Comparison of ENCODE assay signal across 8 mouse cellular contexts in genomic region chr19:5692086-5692912, GRCm38 (mm10). TPM values are rescaled to one million over a fixed set of nuclear protein-coding genes. Genes with fewer than 3 reads are reported as not detected.
A peak's percentile ranks its signal among the peaks of the same experiment; 100 is the strongest.
DNase-seq lines count a peak whose midpoint lies in the region; ATAC-seq lines count a peak whose summit lies in the region.

No protein-coding gene starts in this region.

- H3K27ac ChIP-seq in forebrain, embryonic 11.5 days (ENCODE audit: low read depth, low read length), result no peak overlapping the region
- H3K27ac ChIP-seq in hindbrain, embryonic 12.5 days, result peak overlapping the region; percentile 49
- peak overlapping the region; percentile 65; the same call in 1 of the 2 replicates for H3K27ac ChIP-seq in limb, embryonic 15.5 days
- H3K27ac ChIP-seq in midbrain, embryonic 15.5 days, result no peak overlapping the region

- H3K9ac ChIP-seq in forebrain, embryonic 11.5 days (ENCODE audit: low read length), result peak overlapping the region; percentile 43
- H3K9ac ChIP-seq in hindbrain, embryonic 12.5 days, result peak overlapping the region; percentile 60
- peak overlapping the region; percentile 31 for H3K9ac ChIP-seq in limb, embryonic 15.5 days
- H3K9ac ChIP-seq in midbrain, embryonic 15.5 days, result peak overlapping the region; percentile 19; the same call in 1 of the 2 replicates

- H3K4me1 ChIP-seq in forebrain, embryonic 11.5 days (replicated peaks; ENCODE audit: control insufficient read depth, insufficient read depth, low read length), result peaks cover 36% of the 10 kb centered on the region
- peaks cover 64% of the 10 kb centered on the region for H3K4me1 ChIP-seq in hindbrain, embryonic 12.5 days
- H3K4me1 ChIP-seq in limb, embryonic 15.5 days, result peaks cover 55% of the 10 kb centered on the region
- peaks cover 57% of the 10 kb centered on the region for H3K4me1 ChIP-seq in midbrain, embryonic 15.5 days

- 78% methylated on average over 10 of the region's 10 CpGs for WGBS in forebrain, embryonic 11.5 days
- 66% methylated on average over 10 of the region's 10 CpGs for WGBS in hindbrain, embryonic 12.5 days
- 57% methylated on average over 10 of the region's 10 CpGs for WGBS in limb, embryonic 15.5 days
- 60% methylated on average over 10 of the region's 10 CpGs for WGBS in midbrain, embryonic 15.5 days

- no peak for ATAC-seq in forebrain, embryonic 11.5 days (replicated peaks; ENCODE audit: low FRiP score)
- ATAC-seq in hindbrain, embryonic 12.5 days (ENCODE audit: low FRiP score), result no peak
- no peak for ATAC-seq in limb, embryonic 15.5 days (ENCODE audit: insufficient number of reproducible peaks, low FRiP score, low TSS enrichment, low read depth)
- no peak for ATAC-seq in midbrain, embryonic 15.5 days (replicated peaks)

- peaks cover 1% of the 10 kb centered on the region; the same call in 1 of the 2 replicates for H3K36me3 ChIP-seq in forebrain, embryonic 11.5 days (ENCODE audit: control insufficient read depth, insufficient read depth, low read length)
- peaks cover 44% of the 10 kb centered on the region for H3K36me3 ChIP-seq in hindbrain, embryonic 12.5 days
- H3K36me3 ChIP-seq in limb, embryonic 15.5 days, result peaks cover 53% of the 10 kb centered on the region
- no peaks in the 10 kb centered on the region; the same call in 1 of the 2 replicates for H3K36me3 ChIP-seq in midbrain, embryonic 15.5 days (replicated peaks)

- no peaks in the 10 kb centered on the region for H3K9me3 ChIP-seq in forebrain, embryonic 11.5 days (ENCODE audit: control insufficient read depth, low read length)
- no peaks in the 10 kb centered on the region for H3K9me3 ChIP-seq in hindbrain, embryonic 12.5 days (replicated peaks)
- H3K9me3 ChIP-seq in limb, embryonic 15.5 days, result no peaks in the 10 kb centered on the region
- H3K9me3 ChIP-seq in midbrain, embryonic 15.5 days, result no peaks in the 10 kb centered on the region

- DNase-seq in adrenal gland, adult (ENCODE audit: inconsistent age in 2 of 2, low spot score in 1 of 2), result peak; percentile 59 to 78
- DNase-seq in adrenal gland, adult 18-20 months (ENCODE audit: low spot score in 2 of 2), result no peak
- no peak for DNase-seq in forebrain, embryonic 11.5 days (ENCODE audit: low spot score)
- DNase-seq in spleen, postnatal 10 days (ENCODE audit: low spot score in 2 of 2), result no peak
- DNase-seq in left cerebral cortex, adult 8-10 months (ENCODE audit: low spot score in 2 of 2), result no peak

- H3K4me2 ChIP-seq in forebrain, embryonic 11.5 days (ENCODE audit: low read depth, low read length, severe bottlenecking), result no peak overlapping the region; the same call in 1 of the 2 replicates
- H3K4me2 ChIP-seq in hindbrain, embryonic 12.5 days (replicated peaks), result peak overlapping the region; percentile 100
- H3K4me2 ChIP-seq in limb, embryonic 15.5 days, result peak overlapping the region; percentile 100
- peak overlapping the region; percentile 99 for H3K4me2 ChIP-seq in midbrain, embryonic 15.5 days

- H3K4me3 ChIP-seq in forebrain, embryonic 11.5 days (ENCODE audit: low read depth, low read length), result no peak overlapping the region
- peak overlapping the region; percentile 90 for H3K4me3 ChIP-seq in hindbrain, embryonic 12.5 days
- H3K4me3 ChIP-seq in limb, embryonic 15.5 days, result peak overlapping the region; percentile 88
- no peak overlapping the region for H3K4me3 ChIP-seq in midbrain, embryonic 15.5 days

- H3K27me3 ChIP-seq in forebrain, embryonic 11.5 days (ENCODE audit: control insufficient read depth, insufficient read depth, low read length), result 0 out of 2 replicates have a peak, but pooled peaks cover 2% of the 10 kb centered on the region
- peaks cover 8% of the 10 kb centered on the region; the same call in 1 of the 2 replicates for H3K27me3 ChIP-seq in hindbrain, embryonic 12.5 days
- no peaks in the 10 kb centered on the region for H3K27me3 ChIP-seq in limb, embryonic 15.5 days
- H3K27me3 ChIP-seq in midbrain, embryonic 15.5 days (replicated peaks), result 0 out of 2 replicates have a peak, but pooled peaks cover 3% of the 10 kb centered on the region

RNA-seq across cellular contexts. Expression of gene Pcnx3, which starts 3.6 kb away (rescaled TPM):
- total RNA-seq in adrenal gland, adult 18-20 months (2021), result 100 to 1,000 TPM in 1 of 2 experiments, 10 to 100 TPM in 1; 84.6 to 103 TPM
- polyA plus RNA-seq in forebrain, embryonic 11.5 days (2014; fragmentation: Nextera tagmentation; extraction: Ambion mirVana), result 34.1 and 37.7 TPM in 2 replicates
- polyA plus RNA-seq in hindbrain, embryonic 12.5 days (2016; fragmentation: Nextera tagmentation; extraction: Ambion mirVana), result 34.6 and 35.0 TPM in 2 replicates
- 18.5 and 20.9 TPM in 2 replicates for polyA plus RNA-seq in limb, embryonic 15.5 days (2015; fragmentation: Nextera tagmentation; extraction: Ambion mirVana)
- 29.2 TPM in 2 replicates for polyA plus RNA-seq in midbrain, embryonic 15.5 days (2015; fragmentation: Nextera tagmentation; extraction: Ambion mirVana)
- 10 to 100 TPM; 74.4 to 86.8 (median 80.3) TPM for total RNA-seq in left cerebral cortex, adult 8-10 months (2022)

RNA-seq across cellular contexts. Expression of gene Map3k11, which starts 3.8 kb away (rescaled TPM):
- total RNA-seq in adrenal gland, adult 18-20 months (2021), result 10 to 100 TPM; 36.9 to 45.8 TPM
- polyA plus RNA-seq in forebrain, embryonic 11.5 days (2014; fragmentation: Nextera tagmentation; extraction: Ambion mirVana), result 20.4 and 21.7 TPM in 2 replicates
- polyA plus RNA-seq in hindbrain, embryonic 12.5 days (2016; fragmentation: Nextera tagmentation; extraction: Ambion mirVana), result 21.5 and 23.3 TPM in 2 replicates
- polyA plus RNA-seq in limb, embryonic 15.5 days (2015; fragmentation: Nextera tagmentation; extraction: Ambion mirVana), result 22.7 and 24.9 TPM in 2 replicates
- 12.5 and 14.0 TPM in 2 replicates for polyA plus RNA-seq in midbrain, embryonic 15.5 days (2015; fragmentation: Nextera tagmentation; extraction: Ambion mirVana)
- total RNA-seq in left cerebral cortex, adult 8-10 months (2022), result 10 to 100 TPM; 19.0 to 20.2 (median 19.7) TPM

RNA-seq across cellular contexts. Expression of gene Kcnk7, which starts 11.9 kb away (rescaled TPM):
- not detected for total RNA-seq in adrenal gland, adult 18-20 months (2021)
- polyA plus RNA-seq in forebrain, embryonic 11.5 days (2014; fragmentation: Nextera tagmentation; extraction: Ambion mirVana), result not detected in 2 replicates
- polyA plus RNA-seq in hindbrain, embryonic 12.5 days (2016; fragmentation: Nextera tagmentation; extraction: Ambion mirVana), result not detected in 2 replicates
- 3.1 and 4.4 TPM in 2 replicates for polyA plus RNA-seq in limb, embryonic 15.5 days (2015; fragmentation: Nextera tagmentation; extraction: Ambion mirVana)
- polyA plus RNA-seq in midbrain, embryonic 15.5 days (2015; fragmentation: Nextera tagmentation; extraction: Ambion mirVana), result 0.19 and 0.28 TPM in 2 replicates
- under 1 TPM in 1 of 4 experiments, not detected in 3; 0.37 TPM for total RNA-seq in left cerebral cortex, adult 8-10 months (2022)

RNA-seq across cellular contexts. Expression of gene Sipa1, which starts 28.8 kb away (rescaled TPM):
- 10 to 100 TPM; 41.1 to 45.6 TPM for total RNA-seq in adrenal gland, adult 18-20 months (2021)
- polyA plus RNA-seq in forebrain, embryonic 11.5 days (2014; fragmentation: Nextera tagmentation; extraction: Ambion mirVana), result 18.4 and 19.9 TPM in 2 replicates
- polyA plus RNA-seq in hindbrain, embryonic 12.5 days (2016; fragmentation: Nextera tagmentation; extraction: Ambion mirVana), result 22.4 and 25.4 TPM in 2 replicates
- 31.1 and 31.2 TPM in 2 replicates for polyA plus RNA-seq in limb, embryonic 15.5 days (2015; fragmentation: Nextera tagmentation; extraction: Ambion mirVana)
- 17.1 and 19.6 TPM in 2 replicates for polyA plus RNA-seq in midbrain, embryonic 15.5 days (2015; fragmentation: Nextera tagmentation; extraction: Ambion mirVana)
- 10 to 100 TPM; 12.5 to 20.7 (median 14.9) TPM for total RNA-seq in left cerebral cortex, adult 8-10 months (2022)

RNA-seq across cellular contexts. Expression of gene Ehbp1l1, which starts 33.8 kb away (rescaled TPM):
- total RNA-seq in adrenal gland, adult 18-20 months (2021), result 10 to 100 TPM; 33.5 to 45.6 TPM
- 6.8 and 7.4 TPM in 2 replicates for polyA plus RNA-seq in forebrain, embryonic 11.5 days (2014; fragmentation: Nextera tagmentation; extraction: Ambion mirVana)
- 10.8 and 12.1 TPM in 2 replicates for polyA plus RNA-seq in hindbrain, embryonic 12.5 days (2016; fragmentation: Nextera tagmentation; extraction: Ambion mirVana)
- 28.9 and 48.5 TPM in 2 replicates for polyA plus RNA-seq in limb, embryonic 15.5 days (2015; fragmentation: Nextera tagmentation; extraction: Ambion mirVana)
- 23.7 and 25.5 TPM in 2 replicates for polyA plus RNA-seq in midbrain, embryonic 15.5 days (2015; fragmentation: Nextera tagmentation; extraction: Ambion mirVana)
- 10 to 100 TPM; 15.8 to 22.9 (median 19.9) TPM for total RNA-seq in left cerebral cortex, adult 8-10 months (2022)

Comparison
In these comparisons a context has a peak if more than half of its experiments do, and no peak if none do; other contexts are left out.
1. DNase-seq: peak in adrenal gland, adult (2 of 2); none in adrenal gland, adult 18-20 months (0 of 2), forebrain, embryonic 11.5 days (single experiment), spleen, postnatal 10 days (0 of 2) and left cerebral cortex, adult 8-10 months (0 of 2).
2. H3K27ac ChIP-seq: peak in hindbrain, embryonic 12.5 days (single experiment) and limb, embryonic 15.5 days (single experiment); none in forebrain, embryonic 11.5 days (single experiment) and midbrain, embryonic 15.5 days (single experiment).
3. H3K4me3 ChIP-seq: peak in hindbrain, embryonic 12.5 days (single experiment) and limb, embryonic 15.5 days (single experiment); none in forebrain, embryonic 11.5 days (single experiment) and midbrain, embryonic 15.5 days (single experiment).
4. Peak in every context shown above with its lines, with median percentiles within 50 percentile points of each other: H3K9ac ChIP-seq.